ENCODE assay signal across 8 mouse cellular contexts in genomic region chr7:19175708-19176515, GRCm38 (mm10). TPM values are rescaled to one million over a fixed set of nuclear protein-coding genes. Genes with fewer than 3 reads are reported as not detected.
DNase-seq lines count a peak whose midpoint lies in the region; ATAC-seq lines count a peak whose summit lies in the region.

Gene Eml2 (plus strand): TSS chr7:19176421.

- H3K4me3 ChIP-seq in hindbrain, embryonic 15.5 days = peak within 1 kb of the TSS; percentile 78

- peak within 1 kb of the TSS; percentile 83 for H3K27ac ChIP-seq in hindbrain, embryonic 15.5 days (replicated peaks)

- H3K27me3 ChIP-seq in hindbrain, embryonic 15.5 days = peaks cover 29% of the 10 kb centered on the region; the same call in 1 of the 2 replicates

- no peaks in the 10 kb centered on the region for H3K9me3 ChIP-seq in hindbrain, embryonic 15.5 days

- H3K4me1 ChIP-seq in hindbrain, embryonic 15.5 days (replicated peaks) = peaks cover 51% of the 10 kb centered on the region

- 1% methylated on average over 30 of the region's 30 CpGs for WGBS in hindbrain, embryonic 15.5 days

- no peaks in the 10 kb centered on the region for H3K36me3 ChIP-seq in hindbrain, embryonic 15.5 days

- peak within 1 kb of the TSS; percentile 83 for H3K9ac ChIP-seq in hindbrain, embryonic 15.5 days

- peak; percentile 95 for ATAC-seq in hindbrain, embryonic 15.5 days (ENCODE audit: low FRiP score, low read depth)
- ATAC-seq in megakaryocyte, adult 5-6 weeks (ENCODE audit: poor library complexity, severe bottlenecking) = peak; percentile 14; the same call in 1 of the 2 replicates

- H3K4me2 ChIP-seq in hindbrain, embryonic 15.5 days = peak within 1 kb of the TSS; percentile 78

- DNase-seq in R1 (ENCODE audit: low read depth, low spot score) = peak; percentile 98
- DNase-seq in cerebellum, adult 9-11 months = peak; percentile 92
- DNase-seq in frontal cortex, postnatal 25 days (ENCODE audit: low spot score in 2 of 2) = peak; percentile 66 to 76
- peak; percentile 72 to 84 for DNase-seq in left cerebral cortex, adult 18-20 months (ENCODE audit: low spot score in 2 of 2)
- peak; percentile 55 for DNase-seq in skeletal muscle tissue, adult 2 months (ENCODE audit: low read depth, low spot score)
- DNase-seq in spleen, adult 18-20 months = no peak

RNA-seq across cellular contexts. Expression of gene Eml2, which starts in this region (rescaled TPM):
- polyA plus RNA-seq in hindbrain, embryonic 15.5 days (2015; fragmentation: Nextera tagmentation; extraction: Ambion mirVana) = 8.2 and 8.8 TPM in 2 replicates
- total RNA-seq in left cerebral cortex, adult 18-20 months (2021) = 100 to 1,000 TPM; 141 to 147 TPM
- total RNA-seq in megakaryocyte, adult 5-6 weeks (2015) = 5.2 and 9.1 TPM in 2 replicates
- 8.7 and 13.4 TPM in 2 replicates for total RNA-seq in megakaryocyte, adult 5-6 weeks (2017)

Comparison
In these comparisons a context has a peak if more than half of its experiments do, and no peak if none do; other contexts are left out.
1. RNA of gene Eml2 (total RNA-seq): 141 to 147 TPM in left cerebral cortex, adult 18-20 months; 5.2 to 13.4 TPM in megakaryocyte, adult 5-6 weeks; every median in the first group is over 4 times any median in the second.
2. DNase-seq: peak in R1 (single experiment), cerebellum, adult 9-11 months (single experiment), frontal cortex, postnatal 25 days (2 of 2), left cerebral cortex, adult 18-20 months (2 of 2) and skeletal muscle tissue, adult 2 months (single experiment); none in spleen, adult 18-20 months (0 of 2).